Mouse (Mus musculus) liver, embryonic 15.5 days (tissue): ENCODE results near the gene Cpne6. TPM values are rescaled to one million over a fixed set of nuclear protein-coding genes. Genes with fewer than 3 reads are reported as not detected.
A peak's percentile ranks its signal among the peaks of the same experiment; 100 is the strongest.

Experiments
- ATAC-seq: fragments of 200-750 bp; cut with Nextera tagmentation; 2 replicates; pipeline ENCODE4 v1.8.0; 2017; ENCODE audit warnings: moderate number of reproducible peaks, mild to moderate bottlenecking, moderate library complexity; ENCODE audit not compliant: insufficient read depth
- H3K27ac ChIP-seq: fragments of 300-500 bp; sonication (generic); replicated peaks from 2 replicates; pipeline ENCODE4 v1.5.1; 2015; ENCODE audit warnings: mild to moderate bottlenecking, inconsistent platforms
- H3K27me3 ChIP-seq: fragments of 300-500 bp; sonication (generic); 2 replicates; pipeline ENCODE4 v1.6.1; 2015; ENCODE audit warnings: mild to moderate bottlenecking, inconsistent platforms
- H3K36me3 ChIP-seq: fragments of 300-500 bp; sonication (generic); replicated peaks from 2 replicates; pipeline ENCODE4 v1.6.1; 2015; ENCODE audit warnings: moderate library complexity, mild to moderate bottlenecking, inconsistent platforms
- H3K4me1 ChIP-seq: fragments of 300-500 bp; sonication (generic); replicated peaks from 2 replicates; pipeline ENCODE4 v1.6.1; 2015; ENCODE audit warnings: inconsistent platforms
- H3K4me2 ChIP-seq: fragments of 300-500 bp; sonication (generic); 2 replicates; pipeline ENCODE4 v1.6.1; 2015; ENCODE audit warnings: moderate library complexity, mild to moderate bottlenecking, inconsistent platforms
- H3K4me3 ChIP-seq: fragments of 300-500 bp; sonication (generic); replicated peaks from 2 replicates; pipeline ENCODE4 v1.5.1; 2015; ENCODE audit warnings: mild to moderate bottlenecking, inconsistent platforms
- H3K9ac ChIP-seq: fragments of 300-500 bp; sonication (generic); 2 replicates; pipeline ENCODE4 v1.6.1; 2015; ENCODE audit warnings: moderate library complexity, mild to moderate bottlenecking, inconsistent platforms
- H3K9me3 ChIP-seq: fragments of 300-500 bp; sonication (generic); replicated peaks from 2 replicates; pipeline ENCODE4 v1.6.1; 2016; ENCODE audit warnings: inconsistent platforms
- WGBS: fragments of 180-500 bp; shearing (Covaris S2); methylation state at CpG from one replicate; pipeline ENCODE4 v1.1.7; 2015; ENCODE audit warnings: mixed read lengths; ENCODE audit not compliant: insufficient replicate concordance; 5-methylcytosine and 5-hydroxymethylcytosine counted together
- polyA plus RNA-seq: library from polyadenylated mRNA; unstranded; fragments of >200 nt; fragmentation: Nextera tagmentation; extraction: Ambion mirVana; gene quantifications from 2 replicates; pipeline ENCODE4 v1.2.1, GENCODE M21; 2015

Cpne6 gene
- polyA plus RNA-seq, 1 experiment from 2014 or later, result not detected

DNA sequence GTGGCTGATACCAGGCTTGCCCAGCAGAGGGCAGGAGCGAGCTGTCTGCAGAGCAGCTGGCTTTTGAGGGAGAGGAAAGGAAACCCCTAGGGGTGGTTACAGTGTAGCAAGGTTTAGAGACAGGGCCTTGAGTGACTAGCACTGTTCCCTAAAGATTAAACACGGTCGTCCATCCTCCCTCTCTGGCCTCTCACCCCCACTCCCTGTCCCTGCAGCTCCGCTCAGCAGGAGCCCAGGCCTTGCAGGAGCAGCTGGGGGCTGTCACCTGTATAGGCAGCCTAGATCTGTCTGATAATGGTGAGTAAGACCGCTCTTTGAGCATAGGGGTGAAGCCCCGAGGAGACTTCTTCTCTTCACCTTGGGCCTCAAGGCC is 12.8 kb upstream of the Cpne6 start:
- H3K4me2 ChIP-seq, result no peak overlapping the region
- H3K9me3 ChIP-seq, result no peaks in the 10 kb centered on the region
- no peak overlapping the region for H3K9ac ChIP-seq
- no peak overlapping the region for H3K27ac ChIP-seq
- no peaks in the 10 kb centered on the region for H3K27me3 ChIP-seq
- no peak overlapping the region for H3K4me3 ChIP-seq
- no peaks in the 10 kb centered on the region for H3K36me3 ChIP-seq
- WGBS, result 24% methylated on average over 6 of the region's 6 CpGs
- peaks cover 7% of the 10 kb centered on the region for H3K4me1 ChIP-seq
- ATAC-seq, result peak; percentile 24; the same call in 1 of the 2 replicates

DNA sequence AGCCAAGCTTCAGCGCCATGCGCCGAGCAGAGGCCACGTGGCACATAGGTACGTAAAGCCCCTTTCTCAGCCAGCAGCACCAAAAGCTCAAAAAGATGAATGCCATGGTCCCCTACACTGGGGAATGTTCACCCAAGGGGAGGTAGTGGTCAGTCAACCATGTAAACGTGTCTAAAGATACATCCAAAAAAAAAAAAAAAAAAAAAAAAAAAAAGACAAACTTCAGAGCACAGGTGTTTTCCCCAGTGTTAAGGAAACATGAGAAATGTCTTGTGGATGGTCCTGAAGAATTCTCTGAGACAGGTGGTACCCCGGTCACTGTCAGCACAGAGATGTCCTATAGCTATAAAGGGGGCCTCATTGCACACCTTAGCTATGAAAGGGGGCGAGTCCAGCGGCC is 4.6 kb upstream of the Cpne6 start:
- Histone ChIP-seq H3K9me3 (no peaks in the 10 kb centered on the region), H3K4me3 (no peak overlapping the region), H3K9ac (no peak overlapping the region), H3K4me1 (no peaks in the 10 kb centered on the region), H3K27ac (no peak overlapping the region), H3K27me3 (peaks cover 26% of the 10 kb centered on the region), H3K36me3 (no peaks in the 10 kb centered on the region), H3K4me2 (no peak overlapping the region)
- 73% methylated on average over 9 of the region's 9 CpGs for WGBS
- ATAC-seq, result no peak

GRCm38 (mm10) chr14:55507801-55508200 is 2.4 kb upstream of the Cpne6 start:
- Histone ChIP-seq H3K36me3 (no peaks in the 10 kb centered on the region), H3K4me3 (no peak overlapping the region), H3K27me3 (peaks cover 48% of the 10 kb centered on the region), H3K9ac (no peak overlapping the region), H3K4me2 (no peak overlapping the region), H3K4me1 (no peaks in the 10 kb centered on the region), H3K27ac (no peak overlapping the region), H3K9me3 (no peaks in the 10 kb centered on the region)
- ATAC-seq, result no peak
- 47% methylated on average over 7 of the region's 7 CpGs for WGBS

GRCm38 (mm10) chr14:55509540-55509939 is 705 bp upstream of the Cpne6 start:
- H3K4me2 ChIP-seq, result no peak overlapping the region
- H3K36me3 ChIP-seq, result no peaks in the 10 kb centered on the region
- 63% methylated on average over 10 of the region's 10 CpGs for WGBS
- no peak for ATAC-seq
- no peaks in the 10 kb centered on the region for H3K9me3 ChIP-seq
- H3K27ac ChIP-seq, result no peak overlapping the region
- no peak overlapping the region for H3K9ac ChIP-seq
- peaks cover 64% of the 10 kb centered on the region for H3K27me3 ChIP-seq
- no peak overlapping the region for H3K4me3 ChIP-seq
- peaks cover 12% of the 10 kb centered on the region; the same call in 1 of the 2 replicates for H3K4me1 ChIP-seq

- Histone ChIP-seq H3K4me1 (peaks cover 12% of the 10 kb centered on the region; the same call in 1 of the 2 replicates), H3K36me3 (no peaks in the 10 kb centered on the region), H3K27ac (no peak overlapping the region), H3K4me2 (no peak overlapping the region), H3K9ac (no peak overlapping the region), H3K27me3 (peaks cover 75% of the 10 kb centered on the region), H3K4me3 (no peak overlapping the region), H3K9me3 (no peaks in the 10 kb centered on the region)
- WGBS, result 35% methylated on average over 7 of the region's 7 CpGs
- no peak for ATAC-seq
These were observed 792 bp downstream of the Cpne6 start for GRCm38 (mm10) chr14:55511037-55511436.

DNA sequence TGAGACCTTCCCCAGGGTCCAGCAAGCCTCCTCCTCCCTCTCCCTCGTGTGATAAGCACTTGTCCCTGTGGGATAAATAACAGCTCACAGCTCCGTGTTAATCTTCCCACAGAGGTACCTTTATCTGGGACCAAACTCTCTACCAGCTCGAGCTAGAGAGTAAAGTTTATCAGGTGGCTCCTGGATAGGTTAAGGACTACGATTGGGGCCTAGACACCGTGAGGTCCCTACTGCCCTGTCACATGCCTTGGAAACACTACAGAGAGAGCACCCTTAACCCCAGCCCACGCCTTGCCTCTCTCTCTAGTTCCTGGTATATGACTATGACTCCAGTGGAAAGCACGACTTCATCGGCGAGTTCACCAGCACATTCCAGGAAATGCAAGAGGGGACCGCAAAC is 3.7 kb downstream of the Cpne6 start:
- 24% methylated on average over 10 of the region's 10 CpGs for WGBS
- no peak overlapping the region for H3K4me2 ChIP-seq
- H3K27me3 ChIP-seq, result peaks cover 93% of the 10 kb centered on the region
- no peaks in the 10 kb centered on the region for H3K36me3 ChIP-seq
- no peak overlapping the region for H3K9ac ChIP-seq
- no peaks in the 10 kb centered on the region for H3K9me3 ChIP-seq
- H3K4me3 ChIP-seq, result no peak overlapping the region
- no peak overlapping the region for H3K27ac ChIP-seq
- peaks cover 12% of the 10 kb centered on the region; the same call in 1 of the 2 replicates for H3K4me1 ChIP-seq
- peak; percentile 58 for ATAC-seq

DNA sequence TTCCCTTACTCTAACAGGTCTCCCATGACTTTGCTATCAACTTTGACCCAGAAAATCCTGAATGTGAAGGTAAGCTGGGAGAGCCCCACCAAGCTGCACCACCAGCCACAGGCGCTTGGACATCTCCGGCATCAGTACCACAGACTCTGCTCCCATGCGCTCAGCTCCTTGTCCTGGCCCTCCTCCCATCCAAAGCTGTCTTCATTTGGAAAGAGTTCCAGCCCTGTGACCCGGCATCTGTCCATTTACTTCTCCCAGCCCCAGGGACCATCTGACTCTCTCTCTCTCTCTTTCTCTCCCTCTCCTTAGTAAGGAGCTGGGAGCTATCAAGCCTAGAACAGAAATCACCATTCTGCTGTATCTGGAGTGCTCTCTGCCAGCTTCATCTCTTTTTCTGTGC is 5.6 kb downstream of the Cpne6 start:
- WGBS, result 87% methylated on average over 4 of the region's 4 CpGs
- Histone ChIP-seq H3K4me3 (no peak overlapping the region), H3K4me2 (no peak overlapping the region), H3K27me3 (peaks cover 95% of the 10 kb centered on the region), H3K27ac (no peak overlapping the region), H3K36me3 (no peaks in the 10 kb centered on the region), H3K9ac (no peak overlapping the region), H3K4me1 (peaks cover 19% of the 10 kb centered on the region), H3K9me3 (no peaks in the 10 kb centered on the region)
- no peak for ATAC-seq

DNA sequence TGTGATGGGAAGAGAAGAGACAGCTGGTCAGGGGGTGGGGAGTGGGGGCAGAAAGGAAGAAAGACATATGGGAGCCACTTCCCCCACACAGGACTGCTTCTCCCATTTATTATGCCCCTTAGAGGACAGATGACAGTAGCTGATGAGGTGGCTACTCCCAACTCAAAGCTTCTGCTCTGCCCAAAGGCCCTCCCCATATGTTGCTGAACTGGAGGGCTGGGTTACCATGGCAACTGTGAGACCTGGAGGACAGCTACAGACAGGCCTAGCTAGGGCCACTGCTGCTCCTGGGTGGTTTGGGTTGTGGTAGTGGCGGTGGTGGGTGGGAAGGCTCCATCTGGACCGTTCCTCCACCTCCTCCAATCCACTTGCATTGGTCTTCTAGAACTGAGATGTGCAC is 8.7 kb downstream of the Cpne6 start:
- Histone ChIP-seq H3K4me2 (no peak overlapping the region), H3K4me3 (no peak overlapping the region), H3K27ac (no peak overlapping the region), H3K4me1 (peaks cover 15% of the 10 kb centered on the region), H3K9ac (no peak overlapping the region), H3K9me3 (no peaks in the 10 kb centered on the region), H3K36me3 (no peaks in the 10 kb centered on the region), H3K27me3 (peaks cover 95% of the 10 kb centered on the region)
- 54% methylated on average over 2 of the region's 2 CpGs for WGBS
- ATAC-seq, result no peak

DNA sequence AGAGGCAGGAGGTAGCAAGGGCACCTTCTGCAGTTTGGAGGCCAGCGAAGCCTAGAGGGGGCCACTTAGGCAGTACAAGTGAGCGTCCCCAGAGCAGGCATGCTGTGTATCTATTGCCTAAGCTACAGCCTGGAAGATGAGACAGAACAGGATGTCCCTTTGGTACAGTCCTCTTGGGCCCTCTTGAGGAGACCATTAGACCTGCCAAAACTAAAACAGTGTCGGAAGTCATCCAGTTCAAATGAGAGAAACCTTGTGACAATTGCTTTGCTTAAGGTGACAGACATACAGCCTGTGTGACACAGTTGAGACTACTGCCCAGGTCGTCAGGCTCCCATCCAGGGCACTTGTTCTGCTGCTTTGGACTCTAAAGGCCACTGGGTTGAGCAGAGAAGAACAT is 9.4 kb downstream of the Cpne6 start:
- H3K9ac ChIP-seq, result no peak overlapping the region
- no peaks in the 10 kb centered on the region for H3K9me3 ChIP-seq
- H3K36me3 ChIP-seq, result no peaks in the 10 kb centered on the region
- WGBS, result 46% methylated on average over 4 of the region's 4 CpGs
- H3K4me2 ChIP-seq, result no peak overlapping the region
- peaks cover 12% of the 10 kb centered on the region for H3K4me1 ChIP-seq
- no peak for ATAC-seq
- H3K27ac ChIP-seq, result no peak overlapping the region
- H3K27me3 ChIP-seq, result peaks cover 97% of the 10 kb centered on the region
- H3K4me3 ChIP-seq, result no peak overlapping the region

GRCm38 (mm10) chr14:55520451-55521361 is 10.5 kb downstream of the Cpne6 start:
- peak overlapping the region; percentile 45 for H3K4me3 ChIP-seq
- H3K4me1 ChIP-seq, result peaks cover 13% of the 10 kb centered on the region
- WGBS, result 2% methylated on average over 61 of the region's 61 CpGs
- H3K27me3 ChIP-seq, result peaks cover 99% of the 10 kb centered on the region
- H3K27ac ChIP-seq, result no peak overlapping the region
- H3K36me3 ChIP-seq, result no peaks in the 10 kb centered on the region
- H3K4me2 ChIP-seq, result peak overlapping the region; percentile 68
- H3K9ac ChIP-seq, result no peak overlapping the region
- no peak for ATAC-seq
- H3K9me3 ChIP-seq, result no peaks in the 10 kb centered on the region

DNA sequence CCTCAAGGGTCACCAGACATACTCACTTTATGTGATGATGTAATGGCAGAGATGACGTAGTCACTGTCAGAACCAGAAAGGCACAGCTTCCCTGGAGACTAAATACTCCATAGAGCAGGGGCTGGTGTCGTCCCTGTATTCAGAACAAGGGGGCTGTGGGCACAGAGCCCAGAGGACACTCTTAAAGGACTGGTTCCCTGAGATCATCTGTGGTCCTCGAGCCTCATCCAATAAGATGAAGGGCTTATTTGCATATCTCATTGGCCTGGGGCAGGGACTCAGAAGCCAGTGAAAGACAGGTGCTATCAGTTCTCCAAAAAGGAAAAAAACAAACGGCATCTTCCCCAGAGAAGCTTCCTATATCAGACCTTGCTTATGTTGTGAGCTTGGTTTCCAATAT is 13.8 kb downstream of the Cpne6 start:
- H3K27ac ChIP-seq, result no peak overlapping the region
- H3K4me1 ChIP-seq, result peaks cover 13% of the 10 kb centered on the region
- no peak overlapping the region for H3K9ac ChIP-seq
- peaks cover 80% of the 10 kb centered on the region for H3K27me3 ChIP-seq
- H3K9me3 ChIP-seq, result no peaks in the 10 kb centered on the region
- H3K4me2 ChIP-seq, result no peak overlapping the region
- no peak overlapping the region for H3K4me3 ChIP-seq
- no peaks in the 10 kb centered on the region for H3K36me3 ChIP-seq
- ATAC-seq, result no peak
- WGBS, result 35% methylated on average over 4 of the region's 4 CpGs
